ENCODE assay signal across 8 mouse cellular contexts in the genomic region with DNA sequence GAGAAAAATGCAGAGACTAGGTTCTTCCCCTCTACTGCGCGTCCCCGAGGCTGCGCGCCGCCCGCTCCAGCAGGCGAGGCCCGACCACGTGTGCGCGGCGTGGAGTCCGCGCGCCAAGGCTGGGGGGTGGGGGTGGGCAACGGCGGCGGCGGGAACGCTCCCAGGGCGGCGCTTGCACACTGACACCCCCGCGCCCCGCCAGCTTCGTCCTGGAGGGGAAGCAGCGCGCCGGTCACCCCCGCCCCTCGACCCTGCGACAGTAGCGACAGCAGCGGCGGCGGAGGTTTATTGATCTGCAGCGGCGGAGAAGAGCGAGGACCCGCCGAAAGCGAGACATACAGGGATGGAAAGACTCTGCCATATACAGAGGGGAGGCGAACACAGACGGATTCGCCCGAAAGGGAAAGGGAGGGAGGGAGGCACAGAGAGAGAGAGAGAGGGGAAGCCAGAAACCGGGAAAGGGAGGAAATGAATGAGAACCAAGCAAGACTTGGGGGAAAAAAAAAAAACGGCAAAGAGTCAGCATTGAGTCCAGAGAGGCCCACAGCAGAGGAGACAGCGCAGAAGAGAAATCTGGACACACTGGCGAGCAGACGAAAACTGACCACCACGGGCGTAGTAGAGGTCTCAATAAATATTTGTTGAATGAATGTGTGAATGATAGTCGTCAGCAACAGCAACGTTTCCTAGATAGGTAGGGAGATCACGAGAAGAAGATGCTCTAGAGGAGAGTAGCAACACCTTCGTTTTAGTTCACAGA. TPM values are rescaled to one million over a fixed set of nuclear protein-coding genes. Genes with fewer than 3 reads are reported as not detected.
A peak's percentile ranks its signal among the peaks of the same experiment; 100 is the strongest.
DNase-seq lines count a peak whose midpoint lies in the region; ATAC-seq and TF ChIP-seq lines count a peak whose summit lies in the region.

No protein-coding gene starts in this region.

- no peak for TF ChIP-seq POLR2A in myocyte (IDR thresholded peaks at IDR 0.05; ENCODE audit: insufficient read length, low read depth)

- H3K9me3 ChIP-seq in embryonic facial prominence, embryonic 13.5 days = no peaks in the 10 kb centered on the region
- H3K9me3 ChIP-seq in hindbrain, postnatal 0 days (ENCODE audit: low read length) = no peaks in the 10 kb centered on the region

- H3K4me2 ChIP-seq in embryonic facial prominence, embryonic 13.5 days = peak overlapping the region; percentile 92
- H3K4me2 ChIP-seq in hindbrain, postnatal 0 days (ENCODE audit: low read depth, low read length) = peak overlapping the region; percentile 77
- peak overlapping the region; percentile 91 for H3K4me2 ChIP-seq in myocyte (ENCODE audit: low read depth)

- H3K4me3 ChIP-seq in embryonic facial prominence, embryonic 13.5 days = peak overlapping the region; percentile 72
- peak overlapping the region; percentile 67 for H3K4me3 ChIP-seq in hindbrain, postnatal 0 days (ENCODE audit: low read length)
- no peak overlapping the region for H3K4me3 ChIP-seq in myocyte

- H3ac ChIP-seq in myocyte (ENCODE audit: control insufficient read depth, insufficient read length) = no peak overlapping the region

- intact Hi-C loops in left cerebral cortex, postnatal 25 days (cut with DNase I) = loop anchor here (5.0 to 10.0 kb wide), 3 partner anchors 365 to 643 kb away; partner anchors contain the start of genes Ash1l, Atp8b2 and Dap3
- intact Hi-C loops in gastrocnemius, postnatal 36 days (cut with DNase I) = loop anchor here (5.0 kb wide), 2 partner anchors 148 to 168 kb away; no protein-coding TSS in a partner anchor

- H3K4me1 ChIP-seq in embryonic facial prominence, embryonic 13.5 days = peaks cover 71% of the 10 kb centered on the region
- H3K4me1 ChIP-seq in hindbrain, postnatal 0 days (ENCODE audit: insufficient read depth, low read length) = peaks cover 13% of the 10 kb centered on the region

- no peaks in the 10 kb centered on the region for H3K36me3 ChIP-seq in embryonic facial prominence, embryonic 13.5 days
- no peaks in the 10 kb centered on the region for H3K36me3 ChIP-seq in hindbrain, postnatal 0 days (ENCODE audit: insufficient read depth, low read length)
- H3K36me3 ChIP-seq in myocyte (ENCODE audit: control insufficient read depth, insufficient read depth) = no peaks in the 10 kb centered on the region

- TF ChIP-seq CTCF in hindbrain, postnatal 0 days (IDR thresholded peaks at IDR 0.05; ENCODE audit: low read depth) = no peak

- no peaks in the 10 kb centered on the region for H3K79me2 ChIP-seq in myocyte (ENCODE audit: control insufficient read depth, insufficient read depth)

- no peak for ATAC-seq in embryonic facial prominence, embryonic 13.5 days (ENCODE audit: insufficient number of reproducible peaks, insufficient read depth, low FRiP score, low TSS enrichment, low read depth)
- ATAC-seq in hindbrain, postnatal 0 days = peak; percentile 30; the same call in 1 of the 2 replicates

- peaks cover 56% of the 10 kb centered on the region for H3K27me3 ChIP-seq in embryonic facial prominence, embryonic 13.5 days
- H3K27me3 ChIP-seq in hindbrain, postnatal 0 days (ENCODE audit: insufficient read depth, low read length) = no peaks in the 10 kb centered on the region
- peaks cover 43% of the 10 kb centered on the region for H3K27me3 ChIP-seq in myocyte (ENCODE audit: control insufficient read depth, insufficient read depth, insufficient read length)

- 2% methylated on average over 58 of the region's 58 CpGs for WGBS in embryonic facial prominence, embryonic 13.5 days
- 3% methylated on average over 49 of the region's 58 CpGs for WGBS in hindbrain, postnatal 0 days

- H3K9ac ChIP-seq in embryonic facial prominence, embryonic 13.5 days = peak overlapping the region; percentile 67
- H3K9ac ChIP-seq in hindbrain, postnatal 0 days (replicated peaks; ENCODE audit: low read length) = peak overlapping the region; percentile 82

- DNase-seq in left cerebral cortex, postnatal 25 days (ENCODE audit: low spot score in 2 of 2) = peak; percentile 54 to 66
- no peak for DNase-seq in left cerebral cortex, adult 11 months (ENCODE audit: low spot score)
- DNase-seq in hindbrain, postnatal 0 days (ENCODE audit: low spot score) = peak; percentile 78
- DNase-seq in adrenal gland, postnatal 10 days = no peak
- no peak for DNase-seq in lung, adult 18-20 months
- no peak for DNase-seq in gastrocnemius, postnatal 36 days

- H3K27ac ChIP-seq in embryonic facial prominence, embryonic 13.5 days = no peak overlapping the region
- peak overlapping the region; percentile 88 for H3K27ac ChIP-seq in hindbrain, postnatal 0 days

TF ChIP-seq in myocyte, 11 proteins besides CTCF, POLR2A, EP300 and RAD21:
- no peak for TF ChIP-seq USF1 (IDR thresholded peaks at IDR 0.05; ENCODE audit: low read depth)
- TF ChIP-seq MYOD1 (IDR thresholded peaks at IDR 0.05; ENCODE audit: control insufficient read depth in 1 of 3, insufficient read length in 2 of 3, low read depth in 2 of 3) = no peak
- no peak for TF ChIP-seq REST (IDR thresholded peaks at IDR 0.05; ENCODE audit: insufficient read depth, insufficient read length)
- TF ChIP-seq MAX (IDR thresholded peaks at IDR 0.05; ENCODE audit: low read depth) = no peak
- no peak for TF ChIP-seq CEBPB (IDR thresholded peaks at IDR 0.05; ENCODE audit: insufficient read depth, poor library complexity, severe bottlenecking)
- TF ChIP-seq TCF12 (IDR thresholded peaks at IDR 0.05; ENCODE audit: insufficient read depth, poor library complexity, severe bottlenecking) = no peak
- TF ChIP-seq SRF (IDR thresholded peaks at IDR 0.05; ENCODE audit: control insufficient read depth, insufficient read length, low read depth) = no peak
- no peak for TF ChIP-seq TCF3 (IDR thresholded peaks at IDR 0.05; ENCODE audit: insufficient read length, low read depth)
- TF ChIP-seq E2F4 (IDR thresholded peaks at IDR 0.05; ENCODE audit: insufficient read depth) = no peak
- no peak for TF ChIP-seq MYOG (IDR thresholded peaks at IDR 0.05; ENCODE audit: control insufficient read depth in 1 of 3, insufficient read depth in 1 of 3, insufficient read length in 2 of 3, low read depth in 2 of 3)
- no peak for TF ChIP-seq POLR2AphosphoS2 (IDR thresholded peaks at IDR 0.05; ENCODE audit: insufficient read length, low read depth)

RNA-seq across cellular contexts. Expression of gene Efna3, which starts 3.0 kb away (rescaled TPM):
- total RNA-seq in left cerebral cortex, postnatal 25 days (2021) = 10 to 100 TPM; 51.3 to 56.8 TPM
- polyA plus RNA-seq in embryonic facial prominence, embryonic 13.5 days (2015; fragmentation: Nextera tagmentation; extraction: Ambion mirVana) = 22.6 and 26.6 TPM in 2 replicates
- 107 and 171 TPM in 2 replicates for total RNA-seq in hindbrain, postnatal 0 days (2014; rRNA removed)
- polyA plus RNA-seq in hindbrain, postnatal 0 days (2015; fragmentation: Nextera tagmentation; extraction: Ambion mirVana) = 57.0 and 61.4 TPM in 2 replicates
- polyA plus RNA-seq in myocyte (2012; fragmentation: generic; extraction: Trizol) = 1.8 TPM
- under 1 TPM; 0.51 to 0.73 TPM for total RNA-seq in adrenal gland, postnatal 10 days (2021)
- total RNA-seq in gastrocnemius, postnatal 36 days (2021) = not detected

RNA-seq across cellular contexts. Expression of gene Efna4, which starts 18.1 kb away (rescaled TPM):
- total RNA-seq in left cerebral cortex, postnatal 25 days (2021) = under 1 TPM; 0.27 to 0.37 TPM
- polyA plus RNA-seq in embryonic facial prominence, embryonic 13.5 days (2015; fragmentation: Nextera tagmentation; extraction: Ambion mirVana) = 46.5 and 50.1 TPM in 2 replicates
- 7.6 and 9.6 TPM in 2 replicates for total RNA-seq in hindbrain, postnatal 0 days (2014; rRNA removed)
- 3.5 and 4.2 TPM in 2 replicates for polyA plus RNA-seq in hindbrain, postnatal 0 days (2015; fragmentation: Nextera tagmentation; extraction: Ambion mirVana)
- polyA plus RNA-seq in myocyte (2012; fragmentation: generic; extraction: Trizol) = 5.4 TPM
- 1 to 10 TPM; 1.7 to 2.2 TPM for total RNA-seq in adrenal gland, postnatal 10 days (2021)
- total RNA-seq in gastrocnemius, postnatal 36 days (2021) = under 1 TPM in 1 of 2 experiments, not detected in 1; 0.15 TPM

RNA-seq across cellular contexts. Expression of gene Adam15, which starts 30.0 kb away (rescaled TPM):
- total RNA-seq in left cerebral cortex, postnatal 25 days (2021) = 100 to 1,000 TPM; 101 to 105 TPM
- 50.8 and 52.6 TPM in 2 replicates for polyA plus RNA-seq in embryonic facial prominence, embryonic 13.5 days (2015; fragmentation: Nextera tagmentation; extraction: Ambion mirVana)
- 94.4 and 107 TPM in 2 replicates for total RNA-seq in hindbrain, postnatal 0 days (2014; rRNA removed)
- polyA plus RNA-seq in hindbrain, postnatal 0 days (2015; fragmentation: Nextera tagmentation; extraction: Ambion mirVana) = 67.6 and 73.2 TPM in 2 replicates
- 78.4 TPM for polyA plus RNA-seq in myocyte (2012; fragmentation: generic; extraction: Trizol)
- total RNA-seq in adrenal gland, postnatal 10 days (2021) = 10 to 100 TPM; 62.8 to 68.9 TPM
- total RNA-seq in gastrocnemius, postnatal 36 days (2021) = 10 to 100 TPM; 15.8 to 23.2 TPM

RNA-seq across cellular contexts. Expression of gene Efna1, which starts 38.8 kb away (rescaled TPM):
- total RNA-seq in left cerebral cortex, postnatal 25 days (2021) = 1 to 10 TPM; 4.1 to 5.2 TPM
- 40.7 and 43.1 TPM in 2 replicates for polyA plus RNA-seq in embryonic facial prominence, embryonic 13.5 days (2015; fragmentation: Nextera tagmentation; extraction: Ambion mirVana)
- 3.9 and 5.9 TPM in 2 replicates for total RNA-seq in hindbrain, postnatal 0 days (2014; rRNA removed)
- polyA plus RNA-seq in hindbrain, postnatal 0 days (2015; fragmentation: Nextera tagmentation; extraction: Ambion mirVana) = 7.4 and 10.9 TPM in 2 replicates
- polyA plus RNA-seq in myocyte (2012; fragmentation: generic; extraction: Trizol) = 8.2 TPM
- 10 to 100 TPM; 25.0 to 34.3 TPM for total RNA-seq in adrenal gland, postnatal 10 days (2021)
- total RNA-seq in gastrocnemius, postnatal 36 days (2021) = 10 to 100 TPM; 10.1 to 11.5 TPM

RNA-seq across cellular contexts. Expression of gene Dcst2, which starts 42.0 kb away (rescaled TPM):
- total RNA-seq in left cerebral cortex, postnatal 25 days (2021) = under 1 TPM in 1 of 2 experiments, not detected in 1; 0.32 TPM
- 0.18 and 0.38 TPM in 2 replicates for polyA plus RNA-seq in embryonic facial prominence, embryonic 13.5 days (2015; fragmentation: Nextera tagmentation; extraction: Ambion mirVana)
- total RNA-seq in hindbrain, postnatal 0 days (2014; rRNA removed) = 0.07 and 0.31 TPM in 2 replicates
- 0.20 and 0.42 TPM in 2 replicates for polyA plus RNA-seq in hindbrain, postnatal 0 days (2015; fragmentation: Nextera tagmentation; extraction: Ambion mirVana)
- polyA plus RNA-seq in myocyte (2012; fragmentation: generic; extraction: Trizol) = 0.01 TPM
- under 1 TPM; 0.48 to 0.82 TPM for total RNA-seq in adrenal gland, postnatal 10 days (2021)
- not detected for total RNA-seq in gastrocnemius, postnatal 36 days (2021)

Comparison
In these comparisons a context has a peak if more than half of its experiments do, and no peak if none do; other contexts are left out.
1. DNase-seq: peak in left cerebral cortex, postnatal 25 days (2 of 2) and hindbrain, postnatal 0 days (single experiment); none in left cerebral cortex, adult 11 months (single experiment), adrenal gland, postnatal 10 days (single experiment), lung, adult 18-20 months (0 of 2) and gastrocnemius, postnatal 36 days (0 of 2).
2. RNA of gene Efna3, which starts 3.0 kb away (total RNA-seq): 107 to 171 TPM in hindbrain, postnatal 0 days and 51.3 to 56.8 TPM in left cerebral cortex, postnatal 25 days; 0.51 to 0.73 TPM in adrenal gland, postnatal 10 days and not detected in gastrocnemius, postnatal 36 days; every median in the first group is over 10 times any median in the second.
3. Peak in every context shown above with its lines, with median percentiles within 50 percentile points of each other: H3K4me2 ChIP-seq.